Mouse (Mus musculus): ENCODE data around the gene Adcy7.

Adcy7 gene

DNA sequence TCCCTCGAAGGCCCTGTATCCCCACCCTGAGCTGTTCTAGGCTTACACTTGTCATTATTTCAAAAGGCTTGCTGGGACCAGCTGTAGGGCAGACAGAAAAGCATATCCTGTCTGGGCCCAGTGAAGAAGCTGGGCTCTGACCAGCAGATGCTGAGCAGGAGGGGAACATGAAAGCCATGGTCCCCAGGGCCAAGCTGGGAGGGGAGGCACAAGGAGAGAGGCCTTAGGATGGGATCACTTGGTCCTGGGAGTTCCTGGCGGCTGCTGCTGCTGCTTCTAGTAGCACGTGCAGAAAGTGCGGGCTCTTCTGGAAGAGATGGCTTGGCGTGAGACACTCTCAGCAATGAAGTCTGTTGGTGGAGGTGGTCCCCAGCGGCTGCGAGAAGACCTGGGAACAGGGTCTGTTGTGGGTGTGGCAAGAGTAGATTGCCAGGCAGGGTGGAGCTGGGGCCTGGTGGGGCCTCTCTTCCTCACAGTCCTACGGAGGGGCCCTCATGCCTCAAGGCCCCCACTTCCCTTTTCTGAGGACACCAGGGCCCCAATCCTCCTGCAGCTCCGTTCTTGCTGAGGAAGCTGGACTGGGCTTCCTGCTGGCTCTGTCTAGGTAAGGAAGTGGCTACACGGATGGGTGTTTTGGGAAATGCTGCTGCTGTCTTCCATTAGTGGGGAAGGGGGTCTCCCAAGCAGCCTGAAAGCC, 27.9 kb downstream of the Adcy7 start:
- in situ Hi-C loops (cut with MboI) = no loop called here

DNA sequence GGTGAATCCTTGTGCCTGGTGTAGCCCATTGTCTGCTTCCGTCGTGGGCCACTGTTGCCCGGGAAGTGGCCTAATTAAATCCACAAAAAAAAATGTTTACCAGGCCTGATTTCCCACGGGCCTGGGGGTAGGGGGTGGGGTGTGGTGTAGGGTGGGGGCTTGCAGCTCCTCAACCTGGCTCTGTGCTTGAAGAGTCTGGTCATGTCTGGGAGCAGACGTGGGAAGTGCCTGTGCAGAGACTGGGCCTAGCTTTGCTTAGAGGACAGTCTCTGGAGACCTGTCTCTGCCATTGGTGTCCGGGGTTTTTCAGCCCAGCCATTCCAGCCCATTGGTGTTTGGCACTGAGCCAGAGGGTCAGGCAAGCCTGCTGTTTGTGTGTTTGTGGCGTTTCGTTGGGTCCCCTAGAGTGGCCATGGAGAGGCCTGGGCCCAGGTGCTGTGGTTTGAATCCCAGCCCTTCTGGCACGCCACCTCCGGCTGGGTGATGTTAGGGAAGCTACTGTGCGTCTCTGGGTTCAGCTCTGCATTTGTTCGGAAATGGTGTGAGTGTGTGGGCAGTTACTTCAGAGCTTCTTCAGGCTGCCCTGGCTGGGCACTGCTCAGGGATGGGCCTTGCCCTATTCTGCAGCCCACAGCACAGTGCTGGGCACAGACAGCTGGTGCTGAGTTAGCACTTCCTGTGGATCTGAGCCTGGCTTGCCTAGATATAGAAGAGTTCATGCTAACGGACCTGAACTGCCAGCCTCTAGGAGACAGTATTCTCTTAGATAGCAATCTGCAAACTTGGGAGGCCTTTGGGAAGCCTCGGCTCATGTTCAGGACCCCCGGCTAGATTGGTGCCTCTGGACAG, 29.6 kb downstream of the Adcy7 start:
- in situ Hi-C loops (cut with MboI) = no loop called here

DNA sequence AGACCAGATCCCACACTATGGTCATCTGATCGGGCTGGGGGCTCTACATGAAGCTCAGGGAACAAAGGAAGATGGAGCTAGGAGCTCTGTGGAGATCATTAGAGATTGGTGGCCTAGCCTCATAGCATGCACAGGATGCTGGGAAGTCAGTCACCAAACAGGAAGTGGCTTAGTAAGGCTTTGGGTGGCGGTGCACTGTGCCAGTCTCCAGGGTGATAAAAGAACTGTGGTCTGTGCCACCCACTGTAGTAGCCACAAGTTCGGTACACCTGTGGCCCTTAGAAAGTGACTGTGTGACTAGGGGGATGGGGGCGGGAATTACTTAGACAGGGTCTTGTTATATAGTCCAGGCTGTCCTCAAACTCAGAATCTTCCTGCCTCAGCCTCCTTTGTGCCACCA, 33.6 kb downstream of the Adcy7 start:
- in situ Hi-C loops (cut with MboI) = no loop called here

GRCm38 (mm10) chr8:88306511-88306910, 34.3 kb downstream of the Adcy7 start:
- in situ Hi-C loops (cut with MboI) = no loop called here

GRCm38 (mm10) chr8:88307736-88308135, 35.5 kb downstream of the Adcy7 start:
- in situ Hi-C loops (cut with MboI) = no loop called here

DNA sequence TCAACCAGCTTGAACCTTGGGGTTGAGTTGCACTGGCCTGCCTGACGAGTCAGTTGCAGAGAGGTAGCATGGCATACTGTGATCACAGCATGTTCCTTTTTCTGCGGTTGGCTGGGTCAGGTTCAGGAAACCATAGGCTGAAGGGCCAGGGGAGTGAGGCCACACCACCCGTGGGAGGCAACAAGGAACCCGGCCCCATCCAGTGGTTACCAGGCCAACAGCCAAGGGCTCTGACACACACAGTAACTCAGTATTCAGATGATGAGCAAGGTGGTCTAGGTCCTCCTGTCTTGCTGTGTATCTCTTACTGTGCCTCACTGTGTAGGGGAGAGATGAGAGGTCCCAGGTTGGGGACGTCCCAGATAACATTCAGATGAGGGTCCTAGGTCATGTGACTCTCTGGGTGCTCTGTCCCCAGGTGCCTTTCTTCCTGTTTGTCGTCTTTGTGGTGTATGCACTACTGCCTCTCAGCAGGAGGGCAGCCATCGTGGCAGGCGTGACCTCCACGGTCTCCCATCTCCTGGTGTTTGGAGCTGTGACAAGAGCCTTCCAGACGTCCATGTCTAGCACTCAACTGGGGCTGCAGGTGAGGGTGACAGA, 37.2 kb downstream of the Adcy7 start:
- in situ Hi-C loops (cut with MboI) = no loop called here

DNA sequence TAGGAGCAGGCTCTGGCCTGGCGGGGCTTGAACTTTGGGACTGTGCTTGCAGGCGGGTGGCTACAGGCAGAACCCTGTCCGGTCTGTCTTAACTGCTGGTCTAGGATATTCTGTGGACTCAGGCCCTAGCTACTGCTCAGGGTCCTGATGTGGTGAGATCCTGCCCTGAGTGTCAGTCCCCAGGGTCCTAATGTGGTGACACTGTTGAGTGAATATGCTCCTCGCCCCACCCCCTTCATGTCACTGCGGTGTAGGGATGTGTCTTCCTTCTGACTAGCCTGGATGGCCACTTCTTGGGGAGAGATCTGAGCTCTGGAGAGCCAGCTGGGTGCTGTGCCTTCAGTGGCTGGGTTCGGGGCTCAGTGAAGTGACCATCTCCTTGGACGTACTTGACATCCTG, 37.7 kb downstream of the Adcy7 start:
- in situ Hi-C loops (cut with MboI) = no loop called here

- in situ Hi-C loops (cut with MboI) = no loop called here
Observed at GRCm38 (mm10) chr8:88310286-88310685, 38.1 kb downstream of the Adcy7 start.

DNA sequence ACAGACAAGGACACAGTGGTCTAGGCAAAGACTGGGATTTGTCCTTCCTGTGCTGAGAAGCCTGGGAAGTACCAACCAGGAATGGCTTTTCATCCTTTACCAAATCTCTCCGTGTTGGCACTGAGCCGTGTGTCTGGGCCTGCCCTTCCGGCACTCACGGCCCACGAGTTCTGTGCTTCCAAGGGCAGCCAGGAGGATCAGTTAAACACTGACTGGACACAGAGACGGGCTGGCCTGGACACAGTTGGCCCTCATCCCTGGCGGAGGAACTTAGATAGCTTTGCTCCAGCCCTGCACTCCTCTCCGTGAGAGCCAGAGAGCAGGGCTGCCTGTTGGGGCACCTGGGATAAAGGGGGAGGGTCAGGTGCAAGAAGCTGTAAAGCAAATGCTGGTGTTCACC, 40.8 kb downstream of the Adcy7 start:
- in situ Hi-C loops (cut with MboI) = no loop called here

GRCm38 (mm10) chr8:88313991-88314390, 41.8 kb downstream of the Adcy7 start:
- in situ Hi-C loops (cut with MboI) = no loop called here

GRCm38 (mm10) chr8:88315302-88315701, 43.1 kb downstream of the Adcy7 start:
- in situ Hi-C loops (cut with MboI) = no loop called here

DNA sequence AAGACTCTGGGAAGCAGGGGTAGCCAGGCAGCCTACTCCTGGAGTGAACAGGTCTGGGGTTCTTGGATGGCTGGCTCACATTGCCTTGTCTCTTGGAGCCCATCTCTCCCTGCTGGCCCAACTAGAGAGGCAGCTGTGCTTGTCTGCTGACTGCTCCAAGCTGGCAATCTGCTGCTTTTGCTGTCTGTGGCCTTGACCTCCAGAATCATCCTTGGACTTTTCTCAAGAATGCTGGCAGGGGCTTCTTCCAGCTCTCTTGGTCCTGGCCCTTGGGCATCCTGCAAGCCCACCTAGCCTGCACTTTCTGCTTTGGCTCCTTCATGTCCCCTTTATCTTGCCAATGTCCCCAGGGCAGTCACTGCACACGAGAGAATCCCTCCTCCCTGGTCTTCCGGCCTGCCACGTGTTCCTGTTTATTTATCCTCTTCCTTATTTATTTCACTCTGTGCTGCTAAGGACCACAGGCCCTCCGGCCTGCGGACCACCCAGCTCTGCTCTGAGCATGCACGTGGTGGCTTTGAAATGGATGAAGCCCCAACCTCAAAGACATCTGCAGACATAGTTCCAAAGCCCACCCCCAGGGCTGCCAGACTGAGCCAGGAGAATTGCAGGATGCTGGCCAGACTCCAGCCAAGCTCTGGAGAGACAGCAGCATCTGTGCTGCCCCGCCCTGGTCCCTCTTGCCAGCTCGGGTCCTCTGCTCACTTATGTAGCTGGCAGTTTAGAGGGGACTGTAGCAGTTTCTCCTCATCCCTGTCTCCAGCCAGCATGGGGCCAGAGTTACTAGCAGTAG, 44.1 kb downstream of the Adcy7 start:
- in situ Hi-C loops (cut with MboI) = no loop called here

GRCm38 (mm10) chr8:88317341-88317740, 45.1 kb downstream of the Adcy7 start:
- in situ Hi-C loops (cut with MboI) = no loop called here

GRCm38 (mm10) chr8:88318151-88318550, 45.9 kb downstream of the Adcy7 start:
- in situ Hi-C loops (cut with MboI) = no loop called here

DNA sequence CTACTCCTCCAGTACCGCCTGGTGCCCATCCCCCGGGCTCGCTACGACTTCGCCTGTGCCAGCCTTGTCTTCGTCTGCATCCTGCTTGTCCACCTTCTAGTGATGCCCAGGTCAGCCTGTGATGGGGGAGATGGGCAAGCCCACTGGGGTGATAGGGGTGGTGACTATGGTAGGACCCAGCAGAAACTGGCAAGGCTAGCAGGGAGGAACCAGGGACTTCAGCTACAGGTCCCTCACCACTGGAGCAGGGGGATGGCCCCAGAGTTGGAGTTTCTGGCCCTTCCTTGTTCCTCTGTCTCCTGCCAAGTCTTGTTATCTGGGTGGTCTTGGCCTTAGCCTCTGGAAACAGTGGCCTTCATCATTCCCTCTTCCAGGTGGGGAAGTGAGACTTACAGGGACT, 47.9 kb downstream of the Adcy7 start:
- in situ Hi-C loops (cut with MboI) = no loop called here

DNA sequence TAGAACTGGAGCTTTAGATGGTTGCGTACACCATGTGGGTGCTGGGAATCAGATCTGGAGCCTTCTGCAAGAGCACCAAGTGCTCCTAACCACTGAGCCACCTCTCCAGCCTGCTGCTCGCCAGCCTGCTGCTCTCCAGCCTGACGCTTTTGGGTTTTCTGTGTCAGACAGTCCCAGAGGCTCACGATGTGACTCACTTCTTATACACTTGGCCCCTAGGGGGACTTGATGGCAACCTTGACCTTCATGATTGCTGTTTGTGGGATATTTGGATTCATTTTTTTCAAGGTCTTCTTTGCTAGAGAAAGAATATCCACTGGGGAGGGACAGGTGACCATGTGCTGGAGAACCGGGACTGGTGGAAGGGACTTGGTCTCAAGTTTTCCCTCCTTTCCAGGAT, 49.2 kb downstream of the Adcy7 start:
- in situ Hi-C loops (cut with MboI) = no loop called here

DNA sequence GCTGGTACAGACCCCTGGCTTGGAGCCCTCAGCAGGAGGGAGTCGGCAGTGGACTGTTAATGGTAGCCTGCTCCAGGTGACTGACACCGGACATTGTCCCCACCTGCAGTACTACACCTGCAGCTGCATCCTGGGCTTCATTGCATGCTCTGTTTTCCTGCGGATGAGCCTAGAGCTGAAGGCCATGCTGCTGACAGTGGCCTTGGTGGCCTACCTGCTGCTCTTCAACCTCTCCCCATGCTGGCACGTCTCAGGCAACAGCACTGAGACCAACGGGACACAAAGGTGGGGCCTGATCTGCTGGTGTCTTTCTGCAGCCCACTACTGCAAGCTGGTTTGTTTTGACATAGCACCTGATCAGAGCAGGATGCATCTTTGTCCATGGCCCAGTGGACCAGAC, 51.3 kb downstream of the Adcy7 start:
- in situ Hi-C loops (cut with MboI) = no loop called here

GRCm38 (mm10) chr8:88324760-88325159, 52.6 kb downstream of the Adcy7 start:
- in situ Hi-C loops (cut with MboI) = no loop called here

GRCm38 (mm10) chr8:88325251-88325650, 53.0 kb downstream of the Adcy7 start:
- in situ Hi-C loops (cut with MboI) = no loop called here

GRCm38 (mm10) chr8:88325795-88326194, 53.6 kb downstream of the Adcy7 start:
- in situ Hi-C loops (cut with MboI) = no loop called here

DNA sequence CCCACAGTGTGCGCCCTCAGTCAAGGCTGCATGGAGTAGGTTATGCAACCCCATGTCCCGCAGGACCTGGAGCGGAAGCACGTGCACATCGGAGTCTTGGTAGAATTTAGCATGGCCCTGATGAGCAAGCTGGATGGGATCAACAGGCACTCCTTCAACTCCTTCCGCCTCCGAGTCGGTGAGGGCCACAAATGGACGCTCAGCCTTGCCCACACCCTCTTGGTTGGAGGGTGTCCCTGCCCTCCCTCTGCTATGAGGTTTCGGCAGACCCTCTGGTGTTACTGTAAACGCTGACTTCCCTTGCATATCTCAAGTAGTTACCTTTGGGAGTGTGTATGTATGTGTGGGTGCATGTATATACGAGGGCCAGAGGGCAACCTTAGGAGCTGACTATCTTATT, 54.1 kb downstream of the Adcy7 start:
- in situ Hi-C loops (cut with MboI) = no loop called here

- in situ Hi-C loops (cut with MboI) = no loop called here
Observed at GRCm38 (mm10) chr8:88328689-88329088, 56.5 kb downstream of the Adcy7 start.
